Mouse (Mus musculus) thymus, adult 2 months (tissue): ENCODE results near the gene Cldn9.

Experiments
- CTCF ChIP-seq: fragments of 200-500 bp; IDR thresholded peaks from 2 replicates; pipeline ENCODE4 v1.5.1; 2012; ENCODE audit warnings: mild to moderate bottlenecking, control low read depth, low read length, moderate library complexity, borderline replicate concordance; ENCODE audit not compliant: control insufficient read depth, poor library complexity, insufficient read depth; ENCODE audit errors: extremely low read depth
- POLR2A ChIP-seq: fragments of 200-500 bp; IDR thresholded peaks from 2 replicates; pipeline ENCODE4 v1.6.1; 2012; ENCODE audit warnings: mild to moderate bottlenecking, low read length, control low read depth, moderate library complexity; ENCODE audit not compliant: control insufficient read depth, poor library complexity, insufficient read depth; ENCODE audit errors: extremely low read depth

DNA sequence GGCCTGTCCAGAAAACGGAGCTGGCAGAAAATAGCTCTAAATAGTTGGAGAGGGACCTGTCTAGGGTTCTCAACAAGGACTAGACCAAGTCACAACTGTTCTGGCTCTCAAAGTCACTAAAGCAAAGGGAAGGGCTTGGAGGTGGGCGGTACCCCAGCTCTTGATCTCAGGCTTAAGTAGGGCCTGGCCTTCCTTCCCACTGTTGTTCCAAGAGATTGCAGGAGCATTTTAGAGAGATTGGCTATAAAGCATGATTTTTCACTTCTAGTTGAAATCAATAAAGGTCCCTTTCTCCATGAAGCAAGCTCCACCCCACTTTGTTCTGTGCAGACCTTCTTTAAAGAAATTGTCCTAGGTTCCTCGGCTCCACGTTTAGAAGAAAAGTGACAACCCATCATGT, 41.7 kb upstream of the Cldn9 start:
- TF ChIP-seq POLR2A (no peak), CTCF (no peak)
